Mouse (Mus musculus) ES-Bruce4 (cell line): Measurements from ENCODE around the gene Msi2.

Source experiments
- CTCF ChIP-seq: IDR thresholded peaks from one replicate; pipeline ENCODE4 v1.8.1; 2011; ENCODE audit warnings: low read depth, low read length
- EP300 ChIP-seq: IDR thresholded peaks from 2 replicates; pipeline ENCODE4 v1.6.1; 2011; ENCODE audit warnings: low read depth, low read length; ENCODE audit not compliant: insufficient read depth
- POLR2A ChIP-seq: IDR thresholded peaks from one replicate; pipeline ENCODE4 v1.8.1; 2011; ENCODE audit warnings: low read length; ENCODE audit not compliant: insufficient read depth

- TF ChIP-seq POLR2A (no peak), CTCF (no peak), EP300 (no peak)
These were observed 258.2 kb downstream of the Msi2 start for GRCm38 (mm10) chr11:88459946-88460736.
